Mouse (Mus musculus) hindbrain, embryonic 11.5 days (tissue): Measurements from ENCODE around the gene Casc3. TPM values are rescaled to one million over a fixed set of nuclear protein-coding genes. Genes with fewer than 3 reads are reported as not detected.

Experiments used
- ATAC-seq: fragments of 200-750 bp; cut with Nextera tagmentation; 2 replicates; pipeline ENCODE4 v1.8.0; 2017; ENCODE audit warnings: mild to moderate bottlenecking, moderate TSS enrichment, moderate library complexity; ENCODE audit not compliant: low FRiP score
- DNase-seq: peaks from one replicate; pipeline ENCODE4 v3.0.0-alpha.2; 2015; ENCODE audit warnings: low spot score
- H3K27ac ChIP-seq: fragments of 300-500 bp; sonication (generic); 2 replicates; pipeline ENCODE4 v1.5.1; 2014; ENCODE audit warnings: mild to moderate bottlenecking, low read depth, low read length
- H3K27me3 ChIP-seq: fragments of 300-500 bp; sonication (generic); 2 replicates; pipeline ENCODE4 v1.6.1; 2014; ENCODE audit warnings: mild to moderate bottlenecking, low read length, moderate library complexity, mixed read lengths; ENCODE audit not compliant: control insufficient read depth, insufficient read depth
- H3K36me3 ChIP-seq: fragments of 300-500 bp; sonication (generic); 2 replicates; pipeline ENCODE4 v1.6.1; 2014; ENCODE audit warnings: mild to moderate bottlenecking, low read length, moderate library complexity, mixed read lengths; ENCODE audit not compliant: control insufficient read depth, insufficient read depth
- H3K4me1 ChIP-seq: fragments of 300-500 bp; sonication (generic); replicated peaks from 2 replicates; pipeline ENCODE4 v1.6.1; 2014; ENCODE audit warnings: low read length, mixed read lengths; ENCODE audit not compliant: control insufficient read depth, insufficient read depth
- H3K4me2 ChIP-seq: fragments of 300-500 bp; sonication (generic); replicated peaks from 2 replicates; pipeline ENCODE4 v1.6.1; 2014; ENCODE audit warnings: mild to moderate bottlenecking, low read depth, low read length
- H3K4me3 ChIP-seq: fragments of 300-500 bp; sonication (generic); 2 replicates; pipeline ENCODE4 v1.5.1; 2014; ENCODE audit warnings: low read depth, low read length
- H3K9ac ChIP-seq: fragments of 300-500 bp; sonication (generic); 2 replicates; pipeline ENCODE4 v1.6.1; 2014; ENCODE audit warnings: low read depth, low read length
- H3K9me3 ChIP-seq: fragments of 300-500 bp; sonication (generic); 2 replicates; pipeline ENCODE4 v1.6.1; 2016; ENCODE audit warnings: low read length; ENCODE audit not compliant: control insufficient read depth
- WGBS: fragments of 180-500 bp; shearing (Covaris S2); extraction: QIAGEN DNeasy Blood & Tissue Kit; methylation state at CpG from one replicate; pipeline ENCODE4 v1.1.7; 2014; 5-methylcytosine and 5-hydroxymethylcytosine counted together
- polyA plus RNA-seq: library from polyadenylated mRNA; unstranded; fragments of >200 nt; fragmentation: Nextera tagmentation; extraction: Ambion mirVana; gene quantifications from 2 replicates; pipeline ENCODE4 v1.2.1, GENCODE M21; 2014

Casc3 gene
- polyA plus RNA-seq, 1 experiment from 2014 or later = 44.6 TPM

GRCm38 (mm10) chr11:98872040-98872439 is 67.3 kb downstream of the Casc3 start:
- Histone ChIP-seq H3K36me3 (no peaks in the 10 kb centered on the region), H3K4me3 (no peak overlapping the region), H3K27me3 (no peaks in the 10 kb centered on the region), H3K9ac (no peak overlapping the region), H3K9me3 (no peaks in the 10 kb centered on the region), H3K4me1 (peaks cover 4% of the 10 kb centered on the region; the same call in 1 of the 2 replicates), H3K4me2 (no peak overlapping the region), H3K27ac (no peak overlapping the region)
- ATAC-seq (no peak), DNase-seq (no peak)
- WGBS = 70% methylated on average over 4 of the region's 4 CpGs

DNA sequence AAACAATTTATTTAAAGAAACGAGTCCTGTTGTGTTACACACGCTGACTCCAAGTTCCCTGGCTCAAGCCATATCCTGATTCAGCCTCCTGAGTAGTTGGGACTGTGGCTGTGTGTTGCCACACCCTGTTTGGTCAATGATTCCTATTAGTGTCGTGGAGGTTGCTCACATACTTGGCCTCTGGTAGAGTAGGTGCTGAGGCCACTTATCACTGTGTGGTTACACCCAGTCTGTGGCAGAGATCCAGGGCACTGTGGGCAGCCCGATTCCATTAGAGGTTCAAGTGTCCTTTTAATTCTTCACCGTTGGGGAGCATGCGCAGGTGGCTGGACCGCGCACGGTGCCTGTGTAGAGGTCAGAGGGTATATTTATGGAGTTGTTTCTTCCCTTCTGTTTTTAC is 69.2 kb downstream of the Casc3 start:
- 96% methylated on average over 9 of the region's 9 CpGs for WGBS

GRCm38 (mm10) chr11:98877001-98877400 is 72.3 kb downstream of the Casc3 start:
- H3K9me3 ChIP-seq = no peaks in the 10 kb centered on the region
- DNase-seq = no peak
- 75% methylated on average over 9 of the region's 9 CpGs for WGBS

More for the DNA sequence above, 69.2 kb downstream of the Casc3 start:
- Histone ChIP-seq H3K4me3 (no peak overlapping the region), H3K4me2 (no peak overlapping the region), H3K27ac (no peak overlapping the region), H3K4me1 (no peaks in the 10 kb centered on the region), H3K9ac (no peak overlapping the region), H3K36me3 (no peaks in the 10 kb centered on the region), H3K9me3 (no peaks in the 10 kb centered on the region), H3K27me3 (no peaks in the 10 kb centered on the region)
- DNase-seq (no peak), ATAC-seq (no peak)

More at GRCm38 (mm10) chr11:98877001-98877400, 72.3 kb downstream of the Casc3 start:
- Histone ChIP-seq H3K36me3 (no peaks in the 10 kb centered on the region), H3K4me1 (no peaks in the 10 kb centered on the region), H3K27me3 (no peaks in the 10 kb centered on the region), H3K4me3 (no peak overlapping the region), H3K9ac (no peak overlapping the region), H3K4me2 (no peak overlapping the region), H3K27ac (no peak overlapping the region)
- ATAC-seq = no peak

Other genes with a start within 250 kb of the Casc3 start
- gene Ormdl3, start 217.5 kb upstream of the Casc3 start, polyA plus RNA-seq = 10.9 and 12.2 TPM in 2 replicates
- not detected in 2 replicates for gene Lrrc3c, start 206.6 kb upstream of the Casc3 start, polyA plus RNA-seq
- 0.85 and 1.8 TPM in 2 replicates for gene Gm12355, start 179.2 kb upstream of the Casc3 start, polyA plus RNA-seq
- gene Gsdma3, start 178.5 kb upstream of the Casc3 start, polyA plus RNA-seq = not detected in 2 replicates
- gene Gsdma2, start 158.1 kb upstream of the Casc3 start, polyA plus RNA-seq = not detected in 2 replicates
- gene Gsdma, start 140.6 kb upstream of the Casc3 start, polyA plus RNA-seq = not detected in 2 replicates
- 154 and 155 TPM in 2 replicates for gene Psmd3, start 122.4 kb upstream of the Casc3 start, polyA plus RNA-seq
- gene Csf3, start 103.6 kb upstream of the Casc3 start, polyA plus RNA-seq = not detected in 2 replicates
- 47.3 and 60.8 TPM in 2 replicates for gene Med24, start 75.5 kb upstream of the Casc3 start, polyA plus RNA-seq
- gene Thra, start 64.3 kb upstream of the Casc3 start, polyA plus RNA-seq = 34.7 and 41.4 TPM in 2 replicates
- 0.92 and 1.4 TPM in 2 replicates for gene Nr1d1, start 29.6 kb upstream of the Casc3 start, polyA plus RNA-seq
- gene Msl1, start 9.4 kb upstream of the Casc3 start, polyA plus RNA-seq = 25.0 and 28.0 TPM in 2 replicates
- gene Rapgefl1, start 31.9 kb downstream of the Casc3 start, polyA plus RNA-seq = 2.0 and 2.2 TPM in 2 replicates
- 5.1 and 5.4 TPM in 2 replicates for gene Wipf2, start 58.7 kb downstream of the Casc3 start, polyA plus RNA-seq
- 33.1 and 39.0 TPM in 2 replicates for gene Cdc6, start 102.9 kb downstream of the Casc3 start, polyA plus RNA-seq
- gene Rara, start 122.9 kb downstream of the Casc3 start, polyA plus RNA-seq = 48.3 and 51.2 TPM in 2 replicates
- 0.28 and 0.74 TPM in 2 replicates for gene Gjd3, start 178.1 kb downstream of the Casc3 start, polyA plus RNA-seq
- gene Top2a, start 219.3 kb downstream of the Casc3 start, polyA plus RNA-seq = 332 and 333 TPM in 2 replicates
- gene Igfbp4, start 236.3 kb downstream of the Casc3 start, polyA plus RNA-seq = 288 and 295 TPM in 2 replicates